Mouse (Mus musculus) CH12.LX (cell line): Measurements from ENCODE around the gene Trim32. TPM values are rescaled to one million over a fixed set of nuclear protein-coding genes. Genes with fewer than 3 reads are reported as not detected.

Experiments used
- DNase-seq: peaks from one replicate; pipeline ENCODE4 v3.0.0-alpha.2; 2013; ENCODE audit errors: extremely low read depth
- H3K27ac ChIP-seq: 2 replicates; pipeline ENCODE4 v1.5.1; 2012; ENCODE audit warnings: low read depth, mild to moderate bottlenecking, control low read depth, moderate library complexity; ENCODE audit not compliant: insufficient read depth
- H3K27me3 ChIP-seq: replicated peaks from 2 replicates; pipeline ENCODE3; 2012; ENCODE audit warnings: inconsistent platforms
- H3K36me3 ChIP-seq, 2 experiments: replicated peaks in 1 of 2; 2 replicates each; pipeline versions ENCODE3 to v1.6.1; 2012; ENCODE audit warnings: inconsistent platforms in 1 of 2, low read length in 1 of 2, mild to moderate bottlenecking in 1 of 2, mixed read lengths in 1 of 2, moderate library complexity in 1 of 2; ENCODE audit not compliant: control insufficient read depth in 1 of 2, insufficient read depth in 1 of 2
- H3K4me1 ChIP-seq, 2 experiments: 2 replicates each; pipeline ENCODE4 v1.6.1; 2012; ENCODE audit warnings: inconsistent platforms in 1 of 2, moderate library complexity in 1 of 2; ENCODE audit not compliant: insufficient read depth in 2 of 2, control insufficient read depth in 1 of 2
- H3K4me2 ChIP-seq: 2 replicates; pipeline ENCODE4 v1.6.1; 2012; ENCODE audit warnings: low read depth, mild to moderate bottlenecking, control low read depth; ENCODE audit not compliant: poor library complexity, insufficient read depth, severe bottlenecking
- H3K4me3 ChIP-seq, 3 experiments: fragments of 150-350 bp in 1 of 3; sonication (generic) in 1 of 3; replicated peaks in 1 of 3; 2 replicates each; pipeline versions ENCODE3 to v1.5.1; 2011 to 2012; ENCODE audit warnings: low read depth in 2 of 3, low read length in 2 of 3, mild to moderate bottlenecking in 2 of 3, moderate library complexity in 2 of 3, control low read depth in 1 of 3, improper control_type of control experiment in 1 of 3, inconsistent platforms in 1 of 3, mixed read lengths in 1 of 3; ENCODE audit not compliant: poor library complexity in 1 of 3
- H3K79me2 ChIP-seq: replicated peaks from 2 replicates; pipeline ENCODE4 v1.6.1; 2012; ENCODE audit warnings: mild to moderate bottlenecking, moderate library complexity; ENCODE audit not compliant: control insufficient read depth, poor library complexity, insufficient read depth, severe bottlenecking; ENCODE audit errors: extremely low read depth
- H3K9ac ChIP-seq: 2 replicates; pipeline ENCODE4 v1.6.1; 2012; ENCODE audit warnings: low read depth, mild to moderate bottlenecking, control low read depth, moderate library complexity; ENCODE audit not compliant: insufficient read depth
- H3K9me3 ChIP-seq: replicated peaks from 2 replicates; pipeline ENCODE3; 2012; ENCODE audit warnings: low read length, inconsistent platforms, mixed read lengths
- CHD2 ChIP-seq: IDR thresholded peaks from 2 replicates; pipeline ENCODE4 v1.6.1; 2011; ENCODE audit warnings: low read length, improper control_type of control experiment
- CTCF ChIP-seq, 2 experiments: IDR thresholded peaks in 1 of 2; conservative IDR thresholded peaks in 1 of 2; 2 replicates each; pipeline ENCODE4 v1.5.1; 2011 to 2012; ENCODE audit warnings: low read depth in 2 of 2, low read length in 2 of 2, improper control_type of control experiment in 1 of 2, inconsistent platforms in 1 of 2, mild to moderate bottlenecking in 1 of 2, moderate library complexity in 1 of 2
- JUN ChIP-seq: IDR thresholded peaks from 2 replicates; pipeline ENCODE4 v1.6.1; 2011; ENCODE audit warnings: low read depth, mild to moderate bottlenecking, low read length, improper control_type of control experiment, moderate library complexity; ENCODE audit not compliant: insufficient read depth
- JUND ChIP-seq: conservative IDR thresholded peaks from 2 replicates; pipeline ENCODE4 v1.6.1; 2011; ENCODE audit warnings: low read depth, low read length, improper control_type of control experiment
- MEF2A ChIP-seq: IDR thresholded peaks from 2 replicates; pipeline ENCODE4 v1.6.1; 2014; ENCODE audit warnings: low read depth, mild to moderate bottlenecking, inconsistent platforms, low read length, improper control_type of control experiment, borderline replicate concordance
- MYC ChIP-seq: IDR thresholded peaks from 2 replicates; pipeline ENCODE4 v1.6.1; 2011; ENCODE audit warnings: low read depth, mild to moderate bottlenecking, improper control_type of control experiment, low read length
- NELFE ChIP-seq: IDR thresholded peaks from 2 replicates; pipeline ENCODE4 v1.6.1; 2011; ENCODE audit warnings: low read depth, low read length, improper control_type of control experiment
- RAD21 ChIP-seq: IDR thresholded peaks from 2 replicates; pipeline ENCODE4 v1.6.1; 2011; ENCODE audit warnings: low read depth, mild to moderate bottlenecking, low read length, improper control_type of control experiment, moderate library complexity
- SIN3A ChIP-seq: IDR thresholded peaks from 2 replicates; pipeline ENCODE4 v1.6.1; 2012; ENCODE audit warnings: low read length, improper control_type of control experiment, inconsistent platforms
- SMC3 ChIP-seq: IDR thresholded peaks from 2 replicates; pipeline ENCODE4 v1.6.1; 2011; ENCODE audit warnings: low read depth, low read length, improper control_type of control experiment
- UBTF ChIP-seq: IDR thresholded peaks from 2 replicates; pipeline ENCODE4 v1.6.1; 2012; ENCODE audit warnings: low read depth, mild to moderate bottlenecking, inconsistent platforms, low read length, improper control_type of control experiment, moderate library complexity
- USF1 ChIP-seq: IDR thresholded peaks from 2 replicates; pipeline ENCODE4 v1.6.1; 2014; ENCODE audit warnings: low read depth, mild to moderate bottlenecking, inconsistent platforms, low read length, improper control_type of control experiment
- ZC3H11A ChIP-seq: IDR thresholded peaks from 2 replicates; pipeline ENCODE4 v1.6.1; 2012; ENCODE audit warnings: low read depth, mild to moderate bottlenecking, inconsistent platforms, low read length, improper control_type of control experiment
- ZKSCAN1 ChIP-seq: IDR thresholded peaks from 2 replicates; pipeline ENCODE4 v1.6.1; 2012; ENCODE audit warnings: low read depth, inconsistent platforms, low read length, improper control_type of control experiment, borderline replicate concordance
- ZMIZ1 ChIP-seq: IDR thresholded peaks from 2 replicates; pipeline ENCODE4 v1.6.1; 2012; ENCODE audit warnings: low read depth, mild to moderate bottlenecking, inconsistent platforms, low read length, improper control_type of control experiment
- ZNF384 ChIP-seq: IDR thresholded peaks from 2 replicates; pipeline ENCODE4 v1.6.1; 2012; ENCODE audit warnings: low read depth, low read length, improper control_type of control experiment, inconsistent platforms
- dilution Hi-C: fragments of 300-500 bp; cut with MboI; formaldehyde crosslinking; loops from 2 replicates; pipeline ENCODE4 v1.14.3; 2020; ENCODE audit warnings: low sequenced_read_pairs; ENCODE audit not compliant: extremely low pct_unique_long_range_greater_than_20kb, extremely low pct_ligation_motif_present
- in situ Hi-C: fragments of 300-500 bp; cut with MboI; formaldehyde crosslinking; loops from 3 replicates; pipeline ENCODE4 v1.14.3; 2019; ENCODE audit warnings: low sequenced_read_pairs, low pct_ligation_motif_present, low pct_unique_long_range_greater_than_20kb, mixed read lengths
- polyA plus RNA-seq: library from polyadenylated mRNA; unstranded; fragments of >175 nt; gene quantifications from 2 replicates; pipeline ENCODE4 v1.2.1, GENCODE M21; 2012; ENCODE audit warnings: low read depth; ENCODE audit not compliant: insufficient read length
- total RNA-seq, 2 experiments: library from RNA; depleted of rRNA; stranded (reverse); fragments of 300-350 nt in 1 of 2; fragments of >200 nt in 1 of 2; gene quantifications; 2 replicates each; pipeline ENCODE4 v1.2.3; 2012 to 2014

The Trim32 gene
- total and polyA plus RNA-seq, 3 experiments, result 23.4 to 26.2 (median 23.7) TPM

GRCm38 (mm10) chr4:65580254-65580653, 24.5 kb upstream of the Trim32 start:
- DNase-seq, result no peak
- dilution Hi-C loops, result no loop called here
- H3K27ac ChIP-seq, result no peak overlapping the region
- H3K4me1 ChIP-seq, result no peaks in the 10 kb centered on the region
- H3K4me2 ChIP-seq, result no peak overlapping the region
- no peaks in the 10 kb centered on the region for H3K9me3 ChIP-seq
- TF ChIP-seq USF1 (no peak), RAD21 (peak; percentile 17), JUND (no peak), UBTF (no peak), MEF2A (no peak)
- no peaks in the 10 kb centered on the region for H3K36me3 ChIP-seq
- in situ Hi-C loops, result loop anchor here (10.0 kb wide), 2 partner anchors 745 to 1045 kb away; no protein-coding TSS in a partner anchor
- H3K27me3 ChIP-seq, result no peaks in the 10 kb centered on the region
- H3K4me3 ChIP-seq, result no peak overlapping the region
- no peak overlapping the region for H3K9ac ChIP-seq
- H3K79me2 ChIP-seq, result no peaks in the 10 kb centered on the region

- Histone ChIP-seq H3K4me1 (no peaks in the 10 kb centered on the region), H3K4me2 (no peak overlapping the region), H3K9me3 (no peaks in the 10 kb centered on the region), H3K79me2 (no peaks in the 10 kb centered on the region), H3K27ac (no peak overlapping the region), H3K9ac (no peak overlapping the region), H3K27me3 (no peaks in the 10 kb centered on the region), H3K36me3 (no peaks in the 10 kb centered on the region), H3K4me3 (no peak overlapping the region)
- in situ Hi-C loops (loop anchor here (10.0 kb wide), 2 partner anchors 752 to 1052 kb away; no protein-coding TSS in a partner anchor), dilution Hi-C loops (no loop called here)
- no peak for TF ChIP-seq ZKSCAN1
- TF ChIP-seq CHD2, result no peak
- TF ChIP-seq ZNF384, result no peak
- TF ChIP-seq MYC, result no peak
- TF ChIP-seq JUN, result no peak
- no peak for TF ChIP-seq USF1
- TF ChIP-seq JUND, result no peak
- no peak for TF ChIP-seq SIN3A
- DNase-seq, result no peak
Measured at GRCm38 (mm10) chr4:65586947-65587346, 17.8 kb upstream of the Trim32 start.

- peak; percentile 90 for TF ChIP-seq RAD21
- TF ChIP-seq SIN3A, result no peak
- no peak for TF ChIP-seq ZMIZ1
- TF ChIP-seq NELFE, result 0 out of 2 replicates have a peak, but pooled peaks have one; percentile 13
- peak; percentile 72 for TF ChIP-seq SMC3
- peak; percentile 64 for TF ChIP-seq ZNF384
- TF ChIP-seq ZC3H11A, result peak; percentile 14; the same call in 1 of the 2 replicates
- peak; percentile 27 to 83; a peak in 3 of 4 replicates for TF ChIP-seq CTCF (conservative IDR thresholded peaks at IDR 0.05 in 1 of 2, IDR thresholded peaks at IDR 0.05 in 1 of 2; ENCODE audit: low read depth in 2 of 2, low read length in 2 of 2)
- peak; percentile 58 for DNase-seq
Measured at GRCm38 (mm10) chr4:65589780-65590179, 15.0 kb upstream of the Trim32 start.

More at GRCm38 (mm10) chr4:65589780-65590179, 15.0 kb upstream of the Trim32 start:
- H3K9ac ChIP-seq, result no peak overlapping the region
- H3K36me3 ChIP-seq, result no peaks in the 10 kb centered on the region
- dilution Hi-C loops, result no loop called here
- no peak overlapping the region for H3K4me2 ChIP-seq
- in situ Hi-C loops, result loop anchor here (10.0 kb wide), 2 partner anchors 755 to 1055 kb away; no protein-coding TSS in a partner anchor
- H3K27me3 ChIP-seq, result no peaks in the 10 kb centered on the region
- no peaks in the 10 kb centered on the region for H3K9me3 ChIP-seq
- H3K27ac ChIP-seq, result no peak overlapping the region
- H3K79me2 ChIP-seq, result no peaks in the 10 kb centered on the region
- H3K4me3 ChIP-seq, result no peak overlapping the region
- H3K4me1 ChIP-seq, result no peaks in the 10 kb centered on the region
